Mouse (Mus musculus) cerebellum, postnatal 36 days (tissue): ENCODE data around the gene Epn3.

ENCODE experiments used
- DNase-seq, 2 experiments: peaks; one replicate each; pipeline ENCODE4 v3.0.0; 2021 to 2022; ENCODE audit warnings: mixed read lengths in 2 of 2

Gene Epn3

DNA sequence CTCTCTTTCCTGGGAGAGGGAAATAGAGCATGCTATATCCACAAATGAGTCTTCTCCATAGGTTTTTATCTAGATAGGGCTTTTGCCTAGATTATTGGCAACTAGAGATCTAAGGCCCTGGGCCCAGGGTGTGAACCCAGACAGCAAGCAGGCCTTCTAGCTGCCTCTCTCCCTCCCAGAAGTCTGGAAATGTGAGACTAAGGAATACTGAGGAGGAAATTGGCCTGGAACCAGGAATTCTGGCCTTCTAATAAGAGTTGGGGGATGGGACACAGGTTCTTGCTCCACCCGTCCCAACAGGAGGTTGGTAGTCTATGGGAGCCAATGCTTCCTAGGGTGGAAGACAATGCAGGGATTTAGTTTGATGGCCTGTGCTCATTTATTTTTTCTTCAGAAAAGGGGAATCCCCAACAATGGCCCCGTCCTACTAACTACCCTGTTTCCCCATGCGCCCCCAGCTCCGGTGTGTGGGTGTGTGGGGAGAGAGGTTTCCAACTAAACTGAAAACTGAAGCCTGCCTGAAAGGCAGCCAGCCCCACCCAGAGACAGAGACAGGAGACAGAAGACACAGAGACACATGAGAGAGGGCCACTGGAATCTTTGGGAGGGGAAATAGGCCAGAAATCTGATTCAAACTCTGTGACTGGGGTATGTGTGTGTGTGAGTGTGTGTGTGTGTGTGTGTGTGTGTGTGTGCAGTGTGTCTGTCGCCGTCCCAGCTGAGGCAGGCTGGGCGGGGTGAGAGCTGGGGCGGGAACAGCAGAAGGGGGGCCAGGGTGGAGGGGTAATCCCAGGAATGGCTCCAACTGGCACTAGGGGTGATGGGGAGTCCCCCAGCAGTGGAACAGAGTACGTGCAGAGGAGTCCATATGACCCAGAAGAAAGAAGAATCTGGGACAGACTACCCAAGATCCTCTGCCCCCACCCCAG is 30.4 kb downstream of the Epn3 start:
- DNase-seq: no peak

DNA sequence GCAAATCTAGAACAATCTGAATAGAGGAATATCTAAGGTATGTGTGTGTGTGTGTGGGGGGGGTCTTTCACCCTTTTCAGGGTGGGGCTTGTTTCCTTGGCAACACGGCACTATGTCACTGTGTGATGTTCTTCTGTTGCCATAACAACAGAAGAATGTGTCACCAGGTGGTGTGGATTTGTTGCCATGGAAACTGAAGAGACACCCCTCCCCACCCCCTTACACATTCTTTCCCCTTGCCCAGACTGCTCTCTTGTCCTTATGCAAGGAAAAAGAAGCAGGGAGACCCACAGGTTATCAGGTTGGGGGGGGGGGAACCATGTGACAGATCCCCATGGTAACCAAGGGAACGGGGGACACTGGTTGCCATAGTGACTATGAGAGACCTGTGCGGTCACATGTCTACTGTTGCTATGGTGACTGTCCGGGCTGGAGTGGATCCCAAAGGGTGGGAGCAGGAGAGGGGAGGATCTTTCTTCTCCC is 31.2 kb downstream of the Epn3 start:
- DNase-seq: peak; percentile 37 to 48

DNA sequence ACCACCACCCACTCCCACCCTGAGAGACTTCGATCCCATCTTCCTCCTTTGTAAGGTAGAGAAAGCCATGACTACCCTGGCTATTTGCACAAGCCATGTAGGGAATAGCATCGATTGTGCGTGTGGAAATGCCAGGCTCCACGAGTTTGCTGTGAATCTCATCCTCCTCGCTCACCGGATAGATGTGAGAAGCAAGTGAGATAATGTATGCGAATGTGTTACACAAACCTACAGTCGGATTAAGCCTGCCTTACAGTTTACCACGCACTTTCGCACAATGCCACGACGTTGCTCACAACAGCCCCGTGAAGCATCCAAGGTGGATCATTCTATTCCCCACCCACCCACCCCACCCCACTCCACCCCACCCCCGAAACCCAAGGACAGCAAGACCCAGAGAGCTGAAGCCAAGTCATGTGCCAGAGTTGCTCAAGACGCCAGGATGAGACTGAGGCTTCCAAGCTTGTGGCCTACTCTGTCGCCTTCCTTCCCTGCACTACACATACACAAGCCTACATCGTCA is 33.4 kb downstream of the Epn3 start:
- DNase-seq: no peak

DNA sequence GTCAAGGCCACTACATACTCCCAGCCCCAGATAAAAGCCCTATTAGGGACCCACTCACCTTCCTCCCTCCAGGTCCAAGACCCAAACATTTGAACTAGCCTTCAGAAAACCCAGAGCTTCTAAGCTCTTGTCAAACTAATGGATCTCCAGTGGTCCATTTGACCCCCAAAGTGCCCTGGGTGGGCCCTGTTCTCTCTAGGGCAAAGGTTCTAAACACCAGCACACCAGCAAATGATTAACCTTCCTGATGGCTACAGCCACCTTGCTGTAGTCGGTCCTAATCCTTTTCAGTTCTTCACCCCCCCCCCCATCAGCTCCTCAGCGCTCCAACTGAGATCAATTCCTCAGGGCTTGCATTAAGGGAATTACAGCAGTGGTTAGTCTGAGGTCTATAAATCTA is 35.6 kb downstream of the Epn3 start:
- DNase-seq: no peak

GRCm38 (mm10) chr11:94461856-94462255 is 37.9 kb downstream of the Epn3 start:
- no peak for DNase-seq

- no peak for DNase-seq
These were observed 42.8 kb downstream of the Epn3 start for GRCm38 (mm10) chr11:94457001-94457400.

GRCm38 (mm10) chr11:94456347-94456746 is 43.4 kb downstream of the Epn3 start:
- no peak for DNase-seq

- no peak for DNase-seq
These were observed 44.5 kb downstream of the Epn3 start for GRCm38 (mm10) chr11:94455161-94455820.

DNA sequence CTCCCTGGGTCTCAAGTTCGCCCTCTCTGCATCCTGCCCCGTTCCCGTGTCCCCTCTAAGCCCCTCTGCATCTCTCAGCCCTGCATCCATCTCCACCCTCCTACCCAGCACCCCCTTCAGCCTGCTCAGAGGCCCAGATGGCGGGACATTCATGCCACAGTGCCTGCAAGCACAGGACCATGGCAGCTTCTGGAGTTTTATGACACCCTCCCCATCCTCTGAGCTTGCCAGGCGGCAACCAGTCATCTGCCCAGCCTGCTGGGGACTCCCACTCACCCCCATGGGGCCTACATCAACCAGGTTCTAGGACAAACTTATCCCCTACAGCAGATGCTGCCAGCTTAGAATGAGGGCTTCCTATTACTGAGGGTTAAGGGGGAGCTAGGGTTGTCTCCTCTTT is 45.0 kb downstream of the Epn3 start:
- no peak for DNase-seq

GRCm38 (mm10) chr11:94451091-94451773 is 48.5 kb downstream of the Epn3 start:
- DNase-seq: no peak

- no peak for DNase-seq
These were observed 49.9 kb downstream of the Epn3 start for GRCm38 (mm10) chr11:94449886-94450285.

GRCm38 (mm10) chr11:94449239-94449638 is 50.5 kb downstream of the Epn3 start:
- DNase-seq: no peak

DNA sequence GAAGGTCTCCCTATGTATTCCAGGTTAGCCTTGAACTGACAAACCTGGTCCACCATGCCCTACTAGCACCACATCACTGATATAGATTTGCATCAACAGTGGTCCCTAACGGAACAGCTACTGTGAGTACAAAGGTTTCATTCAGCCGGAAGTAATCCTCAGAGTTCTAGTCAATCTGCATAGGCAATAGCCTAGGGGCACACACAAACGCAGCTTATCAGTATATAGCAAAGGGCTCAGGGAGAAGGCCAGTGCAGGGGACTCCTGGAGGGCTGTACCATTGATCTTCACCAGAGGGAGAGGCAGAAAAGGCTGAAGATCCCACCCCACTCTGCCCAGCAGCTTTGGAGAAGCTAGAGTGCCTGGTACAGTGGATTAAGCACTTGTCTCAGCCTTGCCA is 52.8 kb downstream of the Epn3 start:
- no peak for DNase-seq

- no peak for DNase-seq
These were observed 54.5 kb downstream of the Epn3 start for GRCm38 (mm10) chr11:94445300-94445699.

GRCm38 (mm10) chr11:94444829-94445228 is 54.9 kb downstream of the Epn3 start:
- no peak for DNase-seq

DNA sequence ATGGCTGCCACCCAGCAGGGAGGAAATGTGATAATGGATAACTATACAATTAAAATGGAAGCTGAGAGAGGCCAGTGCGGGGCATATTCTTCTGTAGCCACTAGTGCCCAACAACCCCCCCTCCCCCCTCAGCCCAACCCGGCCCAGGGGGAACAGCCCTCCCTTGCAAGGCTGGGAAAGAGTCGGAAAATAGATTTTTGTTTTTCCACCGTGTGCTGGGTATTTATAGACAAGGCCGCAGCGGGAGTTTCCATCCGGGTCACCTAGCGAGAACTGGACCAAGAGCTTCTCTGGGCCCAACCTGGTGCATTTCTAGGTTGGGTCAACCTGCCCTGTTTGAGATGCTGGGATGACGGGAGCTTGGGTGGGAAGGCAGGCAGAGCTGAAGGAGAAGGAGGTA is 58.0 kb downstream of the Epn3 start:
- no peak for DNase-seq

DNA sequence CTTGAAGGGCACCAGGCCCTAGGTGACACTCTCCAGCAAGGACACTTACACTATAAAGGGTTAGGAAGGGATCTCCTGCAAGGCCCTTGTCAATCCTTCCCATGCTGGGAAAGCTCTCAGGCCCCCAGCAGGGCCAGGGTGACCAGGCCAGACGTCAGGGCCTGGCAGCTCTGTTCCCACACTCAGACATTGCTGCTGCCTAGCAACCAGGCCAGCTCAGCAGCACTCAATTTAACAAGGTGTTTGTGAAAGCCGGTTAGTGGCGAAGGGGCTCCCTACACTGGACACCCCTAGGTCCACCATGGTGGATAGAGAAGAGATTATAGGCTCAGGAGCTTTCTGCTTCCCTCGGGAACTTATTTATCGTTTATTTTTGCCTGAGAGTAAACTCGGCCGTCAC is 58.7 kb downstream of the Epn3 start:
- DNase-seq: no peak

GRCm38 (mm10) chr11:94440421-94440820 is 59.4 kb downstream of the Epn3 start:
- no peak for DNase-seq
